Mouse (Mus musculus): ENCODE measurements at regions not wholly inside any gene's neighbourhood (a gene's known extent, or its start where the extent isn't known, plus 50 kb on each side); places are given as distances from the start of the nearest gene placed in this dataset.

GRCm38 (mm10) chr8:49035519-49035918 lies 191.8 kb upstream of the Tenm3 start:
- TF ChIP-seq CTCF (IDR thresholded peaks at IDR 0.05; ENCODE audit: extremely low read depth, insufficient read depth, low read length), result peak; percentile 40
- no peak for TF ChIP-seq POLR2A (IDR thresholded peaks at IDR 0.05; ENCODE audit: extremely low read depth, insufficient read depth, low read length)
